In genomic region chr9:102353636-102354491, GRCm38 (mm10) we compare ENCODE assay signal across 9 mouse cellular contexts. TPM values are rescaled to one million over a fixed set of nuclear protein-coding genes. Genes with fewer than 3 reads are reported as not detected.
A peak's percentile ranks its signal among the peaks of the same experiment; 100 is the strongest.
DNase-seq lines count a peak whose midpoint lies in the region; ATAC-seq and TF ChIP-seq lines count a peak whose summit lies in the region.
"Had no signal": no experiment of that assay in that cellular context is flagged by ENCODE, and none has a peak within 500 bp of the region (broad histone marks: within the 10 kb centered on the region; RNA-seq: fewer than 3 reads in every experiment).

No protein-coding gene starts in this region.

- intact Hi-C loops in gastrocnemius, adult 2 months (cut with DNase I), result loop anchor here (2.0 to 10.0 kb wide), 8 partner anchors 87 to 1039 kb away; no protein-coding TSS in a partner anchor
- intact Hi-C loops in gastrocnemius, postnatal 36 days (cut with DNase I), result loop anchor here (5.0 kb wide), 3 partner anchors 87 to 662 kb away; no protein-coding TSS in a partner anchor

- peaks cover 74% of the 10 kb centered on the region for H3K27me3 ChIP-seq in intestine, embryonic 14.5 days (replicated peaks; ENCODE audit: control insufficient read depth, insufficient read depth, low read length)
- H3K27me3 ChIP-seq in limb, embryonic 15.5 days, result peaks cover 90% of the 10 kb centered on the region
- H3K27me3 ChIP-seq in neural tube, embryonic 15.5 days (replicated peaks), result peaks cover 39% of the 10 kb centered on the region

- DNase-seq in gastrocnemius, adult 2 months, result peak; percentile 22
- no peak for DNase-seq in gastrocnemius, postnatal 36 days
- DNase-seq in cerebellum, adult 9-11 months, result peak; percentile 66
- DNase-seq in frontal cortex, postnatal 36 days (ENCODE audit: low spot score in 2 of 2), result peak; percentile 53 to 55
- DNase-seq in intestine, embryonic 14.5 days (ENCODE audit: low spot score), result peak; percentile 81
- no peak for DNase-seq in urinary bladder, postnatal 25 days (ENCODE audit: low spot score)

- H3K4me2 ChIP-seq in intestine, embryonic 14.5 days (ENCODE audit: low read length), result peak overlapping the region; percentile 92
- H3K4me2 ChIP-seq in limb, embryonic 15.5 days, result peak overlapping the region; percentile 99
- peak overlapping the region; percentile 87 for H3K4me2 ChIP-seq in neural tube, embryonic 15.5 days

- H3K9me3 ChIP-seq in intestine, embryonic 14.5 days (ENCODE audit: control insufficient read depth, low read length), result no peaks in the 10 kb centered on the region
- no peaks in the 10 kb centered on the region for H3K9me3 ChIP-seq in limb, embryonic 15.5 days
- H3K9me3 ChIP-seq in neural tube, embryonic 15.5 days (replicated peaks), result no peaks in the 10 kb centered on the region

- peaks cover 9% of the 10 kb centered on the region; the same call in 1 of the 2 replicates for H3K4me1 ChIP-seq in intestine, embryonic 14.5 days (replicated peaks; ENCODE audit: control insufficient read depth, insufficient read depth, low read length)
- peaks cover 28% of the 10 kb centered on the region for H3K4me1 ChIP-seq in limb, embryonic 15.5 days
- peaks cover 38% of the 10 kb centered on the region for H3K4me1 ChIP-seq in neural tube, embryonic 15.5 days

- WGBS in intestine, embryonic 14.5 days, result under 1% methylated on average over 69 of the region's 70 CpGs
- under 1% methylated on average over 70 of the region's 70 CpGs for WGBS in limb, embryonic 15.5 days
- under 1% methylated on average over 66 of the region's 70 CpGs for WGBS in neural tube, embryonic 15.5 days

- H3K27ac ChIP-seq in gastrocnemius, adult 2 months, result peak overlapping the region; percentile 24; the same call in 1 of the 2 replicates
- no peak overlapping the region for H3K27ac ChIP-seq in intestine, embryonic 14.5 days (ENCODE audit: low read depth)
- no peak overlapping the region for H3K27ac ChIP-seq in limb, embryonic 15.5 days
- peak overlapping the region; percentile 84 for H3K27ac ChIP-seq in neural tube, embryonic 15.5 days (replicated peaks)

- ATAC-seq in intestine, embryonic 14.5 days (replicated peaks; ENCODE audit: low FRiP score, low TSS enrichment, low read depth), result peak; percentile 56
- 0 out of 2 replicates have a peak, but pooled peaks have one; percentile 4 for ATAC-seq in limb, embryonic 15.5 days (ENCODE audit: insufficient number of reproducible peaks, low FRiP score, low TSS enrichment, low read depth)
- peak; percentile 40 for ATAC-seq in neural tube, embryonic 15.5 days (ENCODE audit: low FRiP score)

- TF ChIP-seq CTCF in gastrocnemius, adult 2 months (IDR thresholded peaks at IDR 0.05), result no peak

- no peaks in the 10 kb centered on the region for H3K36me3 ChIP-seq in intestine, embryonic 14.5 days (ENCODE audit: control insufficient read depth, insufficient read depth, low read length)
- H3K36me3 ChIP-seq in limb, embryonic 15.5 days, result no peaks in the 10 kb centered on the region
- H3K36me3 ChIP-seq in neural tube, embryonic 15.5 days, result no peaks in the 10 kb centered on the region

- H3K9ac ChIP-seq in intestine, embryonic 14.5 days (ENCODE audit: low read length), result peak overlapping the region; percentile 49
- peak overlapping the region; percentile 48 for H3K9ac ChIP-seq in limb, embryonic 15.5 days
- H3K9ac ChIP-seq in neural tube, embryonic 15.5 days (replicated peaks), result peak overlapping the region; percentile 81

- H3K4me3 ChIP-seq in gastrocnemius, adult 2 months, result peak overlapping the region; percentile 84
- peak overlapping the region; percentile 55 for H3K4me3 ChIP-seq in intestine, embryonic 14.5 days (ENCODE audit: low read depth, low read length)
- peak overlapping the region; percentile 55 for H3K4me3 ChIP-seq in limb, embryonic 15.5 days
- H3K4me3 ChIP-seq in neural tube, embryonic 15.5 days (replicated peaks), result peak overlapping the region; percentile 76
- H3K4me3 ChIP-seq: erythroblast, embryonic 14.5 days had no signal

RNA-seq across cellular contexts. Expression of gene Ephb1, which starts 0.6 kb away (rescaled TPM):
- total RNA-seq in gastrocnemius, adult 2 months (2021), result 1 to 10 TPM in 1 of 2 experiments, under 1 TPM in 1; 0.48 to 1.0 TPM
- 1 to 10 TPM in 1 of 2 experiments, under 1 TPM in 1; 0.59 to 1.4 TPM for total RNA-seq in gastrocnemius, postnatal 36 days (2021)
- polyA plus RNA-seq in intestine, embryonic 14.5 days (2014; fragmentation: Nextera tagmentation; extraction: Ambion mirVana), result 12.5 and 12.8 TPM in 2 replicates
- 1.6 and 2.5 TPM in 2 replicates for polyA plus RNA-seq in limb, embryonic 15.5 days (2015; fragmentation: Nextera tagmentation; extraction: Ambion mirVana)
- polyA plus RNA-seq in neural tube, embryonic 15.5 days (2015; fragmentation: Nextera tagmentation; extraction: Ambion mirVana), result 33.0 and 38.8 TPM in 2 replicates
- polyA plus RNA-seq: erythroblast, embryonic 14.5 days had no signal

Comparison
In these comparisons a context has a peak if more than half of its experiments do, and no peak if none do; other contexts are left out.
1. DNase-seq: peak in gastrocnemius, adult 2 months (single experiment), cerebellum, adult 9-11 months (single experiment), frontal cortex, postnatal 36 days (2 of 2) and intestine, embryonic 14.5 days (single experiment); none in gastrocnemius, postnatal 36 days (0 of 2) and urinary bladder, postnatal 25 days (single experiment).
2. H3K27ac ChIP-seq: peak in gastrocnemius, adult 2 months (single experiment) and neural tube, embryonic 15.5 days (single experiment); none in intestine, embryonic 14.5 days (single experiment) and limb, embryonic 15.5 days (single experiment).
3. ATAC-seq: peak in every context shown above with its lines; median percentile 56 in intestine, embryonic 14.5 days; 40 in neural tube, embryonic 15.5 days; 4 in limb, embryonic 15.5 days.
4. Peak in every context shown above with its lines, with median percentiles within 50 percentile points of each other: H3K4me3 ChIP-seq, H3K4me2 ChIP-seq and H3K9ac ChIP-seq.